Mouse (Mus musculus) kidney, adult 8-10 months (tissue): Measurements from ENCODE around the gene Pcdh19.
"Not testable (repeated sequence)": the region's sequence is repeated elsewhere in the genome, so short reads cannot be mapped to it uniquely, and the experiment has no call there.

ENCODE experiments used
- DNase-seq, 2 experiments: peaks; one replicate each; pipeline ENCODE4 v3.0.0; 2022

Pcdh19 gene

GRCm38 (mm10) chrX:133688840-133689239 lies at the start of gene Pcdh19:
TSS of gene Pcdh19 (minus strand) at chrX:133688987.
- DNase-seq = peak; percentile 57 to 60

GRCm38 (mm10) chrX:133735871-133736270 lies 47.1 kb upstream of the Pcdh19 start:
- no peak for DNase-seq

GRCm38 (mm10) chrX:133734984-133735383 lies 46.2 kb upstream of the Pcdh19 start:
- peak; percentile 8 to 34 for DNase-seq

DNA sequence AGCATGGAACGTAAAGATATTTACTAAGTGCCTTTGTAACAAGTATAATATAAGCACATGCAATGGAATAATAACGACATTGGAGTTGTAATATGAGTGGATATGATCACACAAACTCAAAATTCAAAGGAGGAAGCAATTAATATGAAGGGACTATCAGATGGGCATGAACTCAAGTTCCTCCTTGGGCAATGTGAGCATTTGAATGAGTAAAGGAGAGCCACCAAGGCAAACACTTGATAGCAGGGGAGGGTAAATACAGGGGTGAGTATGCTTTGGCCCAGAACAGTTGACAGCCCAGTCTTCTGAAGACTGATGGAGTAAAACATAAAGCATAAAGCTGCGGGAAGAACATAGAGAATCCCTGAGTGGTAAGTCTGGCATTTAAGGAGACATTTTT lies 32.7 kb upstream of the Pcdh19 start:
- DNase-seq = no peak

DNA sequence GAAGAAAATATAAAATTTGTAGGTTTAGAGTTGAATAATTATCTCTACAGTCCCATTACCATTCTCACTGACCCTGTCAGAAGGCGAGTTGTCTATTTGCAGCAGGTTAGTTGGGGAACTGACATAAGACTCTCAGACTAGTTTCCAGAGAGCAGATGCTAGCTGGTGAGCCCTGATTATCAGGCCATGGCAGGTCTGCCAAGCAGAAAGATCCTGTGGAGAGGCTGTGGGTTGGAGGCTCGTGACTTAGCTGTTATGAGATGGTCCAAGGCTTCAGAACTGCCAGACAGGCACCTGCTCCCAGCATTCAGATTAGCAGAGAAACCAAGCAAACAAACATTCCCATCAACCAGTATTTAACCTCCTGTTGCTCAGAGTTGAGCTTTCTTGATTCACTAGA lies 21.8 kb upstream of the Pcdh19 start:
- no peak for DNase-seq

DNA sequence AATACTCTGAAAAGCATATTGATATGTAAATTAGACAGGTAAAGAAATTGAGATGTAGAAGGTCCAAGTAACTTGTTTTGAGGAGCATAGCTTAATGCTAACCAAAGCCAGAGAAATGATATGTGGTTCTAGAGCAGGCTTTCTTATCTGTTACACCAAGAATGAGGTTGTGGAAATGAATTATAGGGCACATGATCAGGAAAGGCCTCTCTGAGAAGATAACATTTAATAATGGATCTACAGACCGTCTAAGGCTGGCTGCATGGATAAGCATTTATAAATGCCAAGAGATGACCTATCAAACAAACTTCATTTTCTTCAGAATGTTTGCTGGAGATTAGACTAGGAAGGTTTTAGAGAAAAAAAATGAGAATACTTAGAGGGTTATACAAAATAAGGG lies 14.1 kb upstream of the Pcdh19 start:
- no peak for DNase-seq

DNA sequence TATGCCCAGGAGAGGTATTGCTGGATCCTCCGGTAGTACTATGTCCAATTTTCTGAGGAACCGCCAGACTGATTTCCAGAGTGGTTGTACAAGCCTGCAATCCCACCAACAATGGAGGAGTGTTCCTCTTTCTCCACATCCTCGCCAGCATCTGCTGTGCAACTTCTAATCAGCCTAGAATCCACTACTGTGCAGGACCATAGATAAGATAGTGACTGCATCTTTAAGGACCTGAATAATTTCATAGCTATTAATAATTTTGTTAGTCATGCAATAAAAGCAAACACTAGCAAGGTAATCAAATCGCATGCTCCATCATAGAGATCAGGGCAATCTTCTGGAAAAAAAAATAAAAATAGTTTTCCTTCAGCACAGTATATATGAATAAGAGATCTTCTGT lies 9.1 kb upstream of the Pcdh19 start:
- DNase-seq = not testable (repeated sequence)

GRCm38 (mm10) chrX:133696461-133696860 lies 7.7 kb upstream of the Pcdh19 start:
- no peak for DNase-seq

- no peak for DNase-seq
Observed at GRCm38 (mm10) chrX:133693037-133693760, 4.4 kb upstream of the Pcdh19 start.

- no peak for DNase-seq
Observed at GRCm38 (mm10) chrX:133692392-133692790, 3.6 kb upstream of the Pcdh19 start.

DNA sequence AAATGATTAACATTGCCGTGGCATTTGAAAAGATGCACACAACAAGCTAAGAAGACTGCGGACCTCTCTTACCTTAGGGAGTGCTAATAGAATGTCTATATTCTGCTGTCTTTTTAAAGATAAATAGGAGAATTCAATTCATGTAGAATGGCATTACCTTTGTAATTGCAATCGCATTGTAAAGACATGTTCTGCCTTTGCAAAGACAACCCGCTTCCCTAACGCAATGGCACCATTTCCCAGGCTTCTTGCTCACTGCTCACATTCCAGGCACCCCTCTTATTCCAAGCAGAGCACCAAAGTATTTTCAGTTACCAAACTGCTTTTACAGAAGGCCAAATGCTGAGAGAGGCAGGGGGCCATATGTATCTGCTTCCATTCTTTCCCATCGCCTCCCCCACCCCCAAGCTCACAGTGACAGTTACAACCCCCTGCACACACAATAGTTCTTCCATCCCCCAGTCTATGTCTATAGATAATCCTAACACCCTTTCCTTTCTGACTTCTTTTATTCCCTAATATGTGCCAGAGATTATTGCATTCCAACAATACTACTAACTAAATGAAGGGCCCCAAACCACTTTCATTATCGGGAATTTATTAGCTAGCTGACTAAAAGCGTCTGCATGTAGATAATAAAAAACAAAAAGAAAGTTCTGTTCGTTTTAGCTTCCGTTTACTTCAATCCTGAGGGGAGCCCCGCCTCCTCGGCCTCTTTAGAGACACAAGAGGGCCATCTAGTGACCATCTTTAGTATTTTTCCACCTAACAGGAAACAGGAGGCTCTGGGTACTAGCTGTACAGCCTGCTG lies 3.0 kb upstream of the Pcdh19 start:
- peak; percentile 54 to 56 for DNase-seq

GRCm38 (mm10) chrX:133690822-133691221 lies 2.0 kb upstream of the Pcdh19 start:
- DNase-seq = no peak

- DNase-seq = no peak
Observed at GRCm38 (mm10) chrX:133689576-133690250, 926 bp upstream of the Pcdh19 start.

DNA sequence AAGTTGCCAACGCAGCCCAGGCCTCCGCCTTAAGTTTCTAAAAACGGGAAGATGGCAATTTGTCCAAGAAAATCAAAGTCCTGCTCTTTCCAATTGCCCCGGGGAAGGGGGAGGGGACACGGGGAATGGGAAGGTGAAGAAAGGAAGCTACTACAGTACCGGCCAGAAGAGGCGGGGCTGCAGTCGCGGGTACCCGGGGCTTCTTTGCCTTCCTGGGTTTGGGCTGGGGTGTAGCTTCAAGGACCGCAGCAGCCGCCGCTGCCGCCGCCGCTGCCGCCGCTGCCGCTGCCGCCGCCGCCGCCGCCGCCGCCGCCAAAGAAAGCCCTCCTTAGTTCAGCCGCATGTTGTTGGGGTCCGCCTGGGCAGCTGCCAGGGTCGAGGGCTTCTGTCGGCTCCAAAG lies 631 bp downstream of the Pcdh19 start:
- no peak for DNase-seq

GRCm38 (mm10) chrX:133687666-133688151 lies 1.1 kb downstream of the Pcdh19 start:
- no peak for DNase-seq

- peak in 1 of 2 experiments; percentile 1 for DNase-seq
Observed at GRCm38 (mm10) chrX:133686533-133687311, 2.1 kb downstream of the Pcdh19 start.

GRCm38 (mm10) chrX:133685572-133685971 lies 3.2 kb downstream of the Pcdh19 start:
- no peak for DNase-seq

GRCm38 (mm10) chrX:133683961-133684360 lies 4.8 kb downstream of the Pcdh19 start:
- DNase-seq = no peak

DNA sequence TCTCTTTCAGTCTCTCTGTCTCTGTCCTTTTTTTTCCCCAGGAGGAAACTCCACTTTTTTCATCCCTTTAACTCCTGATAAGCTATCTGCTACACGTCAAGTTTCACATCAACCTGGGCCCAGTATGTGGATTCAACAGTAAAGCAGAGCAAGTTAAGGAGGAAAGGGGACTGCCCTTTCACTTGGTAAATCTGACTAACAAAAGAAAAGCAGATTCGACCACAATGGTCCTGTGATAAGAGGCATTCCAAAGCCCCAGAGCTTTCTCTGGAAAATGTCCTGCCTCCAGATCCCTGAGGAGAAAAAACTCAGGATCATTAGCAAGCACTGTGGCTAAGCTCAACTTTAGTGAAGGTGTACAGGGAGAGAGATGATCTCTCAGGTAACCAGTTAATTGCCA lies 13.7 kb downstream of the Pcdh19 start:
- no peak for DNase-seq

GRCm38 (mm10) chrX:133673796-133674195 lies 15.0 kb downstream of the Pcdh19 start:
- no peak for DNase-seq

GRCm38 (mm10) chrX:133660111-133660510 lies 28.7 kb downstream of the Pcdh19 start:
- DNase-seq = no peak
